Mouse (Mus musculus) CD4-positive helper T cell, adult 2 months (primary cell): Measurements from ENCODE around the gene Nat8f5.
"Not testable (repeated sequence)": the region's sequence is repeated elsewhere in the genome, so short reads cannot be mapped to it uniquely, and the experiment has no call there.

Experiments used
- DNase-seq: peaks from one replicate; pipeline ENCODE4 v3.0.0-alpha.2; 2012; ENCODE audit warnings: low read depth, missing footprints, low spot score

Gene Nat8f5

DNA sequence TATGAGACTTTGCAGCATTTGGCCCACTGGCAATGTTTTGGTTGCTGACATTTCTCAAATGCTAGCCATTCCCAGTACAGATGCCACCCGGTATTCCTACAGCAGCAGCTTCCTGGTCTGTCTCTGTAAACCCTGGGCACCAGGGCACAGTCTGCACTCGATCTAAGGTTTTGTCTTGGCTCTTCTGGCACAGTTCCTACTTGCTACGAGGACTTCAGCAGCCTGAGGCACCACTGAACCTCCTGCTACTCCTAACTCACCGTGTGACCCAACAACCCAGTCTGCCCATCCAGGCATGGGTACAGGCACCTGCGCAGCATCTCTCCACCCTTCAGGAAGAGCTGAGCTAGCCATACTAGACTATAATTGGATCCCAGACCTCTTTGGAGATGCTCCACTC lies 15.3 kb upstream of the Nat8f5 start:
- not testable (repeated sequence) for DNase-seq

DNA sequence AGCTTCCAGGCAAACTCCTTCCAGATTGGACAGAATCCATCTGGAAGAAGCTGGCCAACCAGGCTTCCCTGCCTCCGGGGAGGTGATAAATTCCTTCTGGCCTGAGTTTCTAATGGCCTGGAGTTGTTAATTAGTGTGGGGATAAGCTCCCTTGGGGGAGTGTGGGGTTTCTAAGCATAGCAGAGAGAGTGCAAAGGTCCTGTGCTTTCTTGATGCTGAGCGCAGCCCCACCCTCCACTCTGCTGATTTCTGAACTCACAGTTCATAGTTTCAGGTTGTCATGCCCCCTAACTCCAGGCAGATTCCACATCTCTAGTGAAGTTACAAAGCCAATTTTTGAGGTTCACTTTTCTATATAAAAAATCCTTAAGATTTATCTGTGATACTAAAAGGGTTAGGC lies 14.3 kb upstream of the Nat8f5 start:
- DNase-seq, result not testable (repeated sequence)

DNA sequence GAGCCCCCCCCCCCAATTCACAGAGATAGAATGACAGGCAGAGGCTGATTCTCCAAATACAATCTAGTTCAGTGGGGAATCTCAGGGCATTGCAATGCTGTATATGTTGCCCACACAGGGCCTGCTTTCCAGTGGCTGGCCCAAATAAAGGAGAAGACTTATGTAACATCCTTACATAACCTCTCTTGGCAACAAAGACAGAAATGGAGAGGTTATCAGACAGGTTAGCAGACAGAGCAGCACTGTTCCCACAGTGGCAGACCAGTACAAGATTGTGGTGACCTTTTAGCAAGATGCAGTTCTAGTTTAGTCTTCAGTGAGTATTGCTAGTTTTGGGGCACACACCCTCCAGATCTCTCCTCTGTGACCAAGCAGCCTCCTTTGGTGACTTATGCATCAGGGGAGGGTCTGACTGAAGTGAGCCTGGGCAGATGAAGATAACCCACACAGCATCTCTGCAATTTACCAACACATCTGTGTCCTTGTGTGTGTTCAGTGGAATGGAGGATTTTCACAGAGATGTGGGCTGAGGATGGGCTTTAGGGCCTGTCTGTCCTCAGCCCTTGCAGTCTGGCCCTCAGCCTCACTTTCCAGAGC lies 13.8 kb upstream of the Nat8f5 start:
- not testable (repeated sequence) for DNase-seq

DNA sequence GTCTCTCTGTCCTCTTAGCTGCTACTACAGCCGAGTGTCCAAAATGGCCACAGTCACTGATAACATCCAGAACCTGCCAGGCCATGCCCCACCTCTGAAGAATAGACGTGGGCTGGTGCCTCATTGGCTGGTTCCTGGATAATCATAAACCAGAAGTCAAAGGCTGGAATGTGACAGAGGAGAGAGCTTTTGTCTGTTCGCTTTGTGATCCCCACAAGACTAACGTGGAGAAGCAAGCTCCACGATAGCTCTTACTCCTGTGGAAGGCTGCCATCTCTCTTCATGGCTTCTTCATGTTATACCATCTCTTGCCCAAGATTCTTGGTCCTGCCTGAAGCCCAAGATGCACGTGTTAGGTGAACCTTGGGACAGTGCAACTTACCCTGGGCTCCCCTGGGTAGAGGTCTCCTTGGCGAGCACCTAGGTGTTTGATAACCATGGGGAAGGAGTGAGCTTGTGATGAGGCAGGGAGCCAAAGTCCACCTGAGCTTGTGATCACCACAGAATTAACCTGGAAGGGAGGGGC lies 11.1 kb upstream of the Nat8f5 start, which contains the start of gene Nat8:
TSS of gene Nat8 (minus strand) at position 287 of the 526 bp plus-strand sequence.
- DNase-seq, result no peak

DNA sequence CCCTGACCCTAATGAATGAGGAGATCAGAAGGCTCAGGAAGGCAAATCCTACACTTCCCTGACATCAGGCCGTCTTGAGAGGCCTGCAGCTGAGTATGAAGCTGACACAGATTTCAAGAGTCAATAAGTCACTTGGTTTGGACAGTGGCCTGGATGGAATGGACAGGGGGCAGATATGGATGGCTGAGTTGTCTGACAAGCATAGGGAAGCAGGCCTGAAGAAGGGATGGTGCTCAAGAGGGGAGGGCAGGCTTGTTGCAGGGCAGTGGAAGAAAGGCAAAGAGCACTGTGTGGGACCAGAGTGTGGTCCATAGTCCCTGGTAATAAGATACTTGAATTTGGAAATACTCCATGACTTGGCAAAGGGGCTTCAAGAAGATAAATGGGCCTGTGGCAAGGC lies 8.7 kb upstream of the Nat8f5 start:
- no peak for DNase-seq

DNA sequence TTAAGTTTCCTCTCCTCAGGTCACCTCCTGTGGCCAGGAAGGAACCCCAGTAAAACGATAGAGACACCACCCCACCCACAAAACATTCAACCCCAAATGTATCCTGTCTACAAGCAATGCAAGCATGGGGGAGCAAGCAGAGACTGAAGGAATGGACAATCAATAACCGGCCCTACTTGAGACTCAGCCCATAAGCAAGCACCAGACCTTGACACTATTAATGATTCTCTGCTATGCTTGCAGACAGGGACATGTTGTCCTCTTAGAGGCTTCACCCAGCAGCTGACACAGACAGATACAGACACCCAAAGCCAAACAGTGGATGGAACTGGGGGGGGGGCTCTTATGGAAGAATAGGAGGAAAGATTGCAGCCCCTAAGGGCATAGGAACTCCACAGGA lies 5.1 kb upstream of the Nat8f5 start:
- DNase-seq, result no peak

DNA sequence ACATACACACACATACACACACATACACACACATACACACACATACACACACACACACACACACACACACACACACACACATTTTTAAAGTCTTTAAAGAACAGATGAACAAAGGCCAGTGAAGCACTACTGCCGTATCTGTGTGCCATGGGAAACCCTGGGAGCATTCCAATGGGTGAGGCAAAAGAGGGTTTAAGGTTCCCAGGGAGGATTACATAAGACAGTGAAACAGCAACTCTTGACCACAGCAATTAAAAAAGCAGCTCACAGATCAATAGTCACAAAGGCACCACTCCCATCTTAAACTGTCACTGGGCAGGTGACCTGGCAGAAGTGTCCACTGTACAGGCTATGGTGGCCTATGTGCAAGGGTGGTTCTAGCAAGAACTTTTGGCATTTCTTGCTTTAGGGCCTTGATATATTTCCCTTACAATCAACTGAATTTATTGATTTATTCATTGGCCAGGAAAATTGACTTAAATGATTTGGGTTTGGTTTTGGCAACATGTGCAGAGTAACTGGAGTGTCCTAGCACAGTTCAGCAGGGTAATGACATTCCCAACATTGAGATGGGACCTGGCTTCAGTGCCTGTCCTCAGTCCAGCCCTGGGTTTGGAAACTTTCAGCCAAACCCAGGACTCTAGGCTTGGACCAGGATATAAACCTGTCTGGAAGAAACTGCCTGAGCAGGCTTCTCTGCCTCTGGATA lies 2.8 kb upstream of the Nat8f5 start:
- DNase-seq, result no peak

DNA sequence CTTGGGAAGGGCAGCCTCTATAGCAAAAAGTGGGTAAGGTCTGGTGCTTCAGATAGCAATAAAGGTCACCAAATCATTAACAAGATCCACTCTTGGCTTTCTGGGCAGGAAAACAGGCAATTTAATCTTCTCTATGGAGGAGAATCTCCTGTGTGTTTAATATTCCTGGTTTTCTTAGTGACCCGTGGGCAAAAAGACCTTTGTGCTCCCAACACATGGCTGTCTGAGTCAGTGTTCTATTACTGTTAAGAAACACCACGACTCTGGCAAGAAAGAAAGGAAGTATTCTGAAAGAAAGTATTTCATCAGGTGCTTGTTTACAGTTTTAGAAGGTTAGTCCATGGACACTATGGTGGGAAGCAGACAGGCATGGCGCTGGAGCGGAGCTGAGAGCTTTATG lies 1.5 kb upstream of the Nat8f5 start:
- DNase-seq, result no peak

DNA sequence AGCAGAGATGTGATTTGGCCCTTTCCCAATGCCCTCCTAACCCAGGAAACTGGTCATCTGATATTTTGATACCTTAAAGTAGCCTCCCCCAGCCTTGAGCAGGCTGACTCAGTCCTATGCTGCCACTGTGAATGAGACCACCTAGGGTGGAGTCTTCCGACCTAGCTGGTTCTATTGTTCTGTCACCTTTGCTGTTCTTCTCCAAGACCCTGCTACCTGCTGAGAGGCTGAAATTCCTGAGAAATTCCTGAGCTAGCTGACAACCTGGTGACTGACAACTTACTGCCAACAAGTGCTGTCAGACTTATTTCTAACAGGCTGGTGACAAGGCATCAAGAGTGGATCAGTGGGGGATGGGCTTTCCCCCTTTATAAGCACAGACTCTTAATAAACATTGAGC lies 2.4 kb downstream of the Nat8f5 start:
- no peak for DNase-seq

DNA sequence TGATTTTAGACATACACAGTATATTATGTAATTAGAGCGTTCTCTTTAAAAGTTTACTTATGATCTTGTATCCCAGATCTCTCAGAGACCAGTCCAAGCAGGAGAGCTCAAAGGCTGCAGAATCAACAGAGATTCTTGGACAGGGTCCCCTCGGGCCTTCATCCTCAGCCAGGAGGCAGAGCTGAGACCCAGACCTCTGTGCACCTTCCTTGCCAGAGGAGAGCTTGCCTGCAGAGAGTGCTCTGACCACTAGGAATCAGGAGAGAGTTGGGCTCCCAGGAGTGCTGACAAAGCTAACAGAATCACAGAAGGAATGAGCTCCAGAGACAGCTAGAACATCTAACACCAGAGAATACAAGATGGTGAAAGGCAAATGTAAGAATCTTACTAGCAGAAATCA lies 7.4 kb downstream of the Nat8f5 start:
- no peak for DNase-seq

DNA sequence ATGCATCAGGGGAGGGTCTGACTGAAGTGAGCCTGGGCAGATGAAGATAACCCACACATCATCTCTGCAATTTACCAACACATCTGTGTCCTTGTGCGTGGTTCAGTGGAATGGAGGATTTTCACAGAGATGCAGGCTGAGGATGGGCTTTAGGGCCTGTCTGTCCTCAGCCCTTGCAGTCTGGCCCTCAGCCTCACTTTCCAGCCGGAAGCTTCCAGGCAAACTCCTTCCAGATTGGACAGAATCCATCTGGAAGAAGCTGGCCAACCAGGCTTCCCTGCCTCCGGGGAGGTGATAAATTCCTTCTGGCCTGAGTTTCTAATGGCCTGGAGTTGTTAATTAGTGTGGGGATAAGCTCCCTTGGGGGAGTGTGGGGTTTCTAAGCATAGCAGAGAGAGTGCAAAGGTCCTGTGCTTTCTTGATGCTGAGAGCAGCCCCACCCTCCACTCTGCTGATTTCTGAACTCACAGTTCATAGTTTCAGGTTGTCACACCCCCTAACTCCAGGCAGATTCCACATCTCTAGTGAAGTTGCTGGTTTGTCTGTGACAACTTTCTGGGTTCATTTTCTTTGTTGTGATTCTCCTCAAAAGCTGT lies 9.7 kb downstream of the Nat8f5 start:
- DNase-seq, result not testable (repeated sequence)

DNA sequence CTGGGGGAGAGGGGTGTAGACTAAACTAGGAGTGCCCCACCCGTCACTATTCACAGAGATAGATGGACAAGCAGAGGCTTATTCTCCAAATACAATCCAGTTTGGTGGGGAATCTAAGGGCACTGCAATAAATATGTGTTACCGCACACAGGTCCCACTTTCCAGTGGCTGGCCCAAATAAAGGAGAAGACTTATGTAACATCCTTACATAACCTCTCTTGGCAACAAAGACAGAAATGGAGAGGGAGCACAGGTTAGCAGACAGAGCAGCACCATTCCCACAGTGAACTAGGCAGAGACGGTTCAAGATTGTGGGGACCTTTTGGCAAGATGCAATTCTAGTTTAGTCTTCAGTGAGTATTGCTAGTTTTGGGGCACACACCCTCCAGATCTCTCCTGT lies 10.3 kb downstream of the Nat8f5 start:
- DNase-seq, result not testable (repeated sequence)

DNA sequence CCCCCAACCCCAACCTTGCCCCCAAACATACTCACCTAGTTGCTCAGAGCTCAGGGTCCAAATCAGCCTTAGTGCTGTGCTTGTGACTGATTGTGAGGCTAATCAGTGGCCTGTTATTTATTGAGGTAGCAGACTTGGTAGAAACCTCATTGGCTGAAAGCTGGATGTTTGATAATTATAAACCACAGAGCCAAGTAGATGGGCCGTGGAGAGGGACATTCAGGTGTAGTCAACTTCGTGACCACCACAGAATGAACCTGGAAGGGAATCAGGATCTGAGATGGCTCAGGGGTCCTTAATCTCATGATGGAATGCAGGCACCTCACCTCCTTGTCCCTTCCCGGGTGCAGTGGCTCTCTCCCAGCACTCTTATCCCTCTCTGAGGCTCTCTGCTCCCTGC lies 11.0 kb downstream of the Nat8f5 start:
- not testable (repeated sequence) for DNase-seq

DNA sequence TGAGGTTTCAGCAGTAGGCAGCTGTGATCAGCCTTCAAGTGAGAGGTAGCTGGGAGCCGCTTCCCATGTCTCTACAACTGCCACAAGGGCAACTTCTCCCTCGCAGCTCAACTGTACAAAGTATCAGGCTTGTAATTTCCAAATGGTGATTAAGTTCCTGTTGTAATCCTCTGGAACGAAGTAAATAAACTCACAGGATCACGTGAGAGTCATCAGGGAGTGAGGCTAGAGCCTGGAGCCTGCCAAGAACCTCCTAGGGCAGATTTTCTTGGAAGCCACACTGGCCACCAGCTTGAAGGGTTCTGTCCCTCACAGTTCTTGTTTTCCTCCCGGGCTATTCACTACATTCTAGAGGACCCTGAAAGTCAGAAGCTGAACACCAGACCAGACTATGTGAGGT lies 17.6 kb downstream of the Nat8f5 start:
- DNase-seq, result not testable (repeated sequence)
